Mouse (Mus musculus) large intestine, adult 2 months (tissue): ENCODE data around the gene Rbfox3. TPM values are rescaled to one million over a fixed set of nuclear protein-coding genes. Genes with fewer than 3 reads are reported as not detected.

ENCODE experiments used
- DNase-seq: peaks from one replicate; pipeline ENCODE4 v3.0.0-alpha.2; 2012; ENCODE audit warnings: low read depth, low spot score
- WGBS: fragments of 180-500 bp; shearing (Covaris S2); methylation state at CpG from one replicate; pipeline ENCODE4 v1.1.7; 2018; 5-methylcytosine and 5-hydroxymethylcytosine counted together
- polyA plus RNA-seq: library from polyadenylated mRNA; depleted of rRNA; stranded (reverse); fragments of >200 nt; gene quantifications from 2 replicates; pipeline ENCODE4 v1.2.3, GENCODE M21; 2012

Gene Rbfox3
- polyA plus RNA-seq, 1 experiment: 0.11 TPM

- no peak for DNase-seq
- 9% methylated on average over 23 of the region's 23 CpGs for WGBS
Observed at GRCm38 (mm10) chr11:118906824-118907470, 4.5 kb downstream of the Rbfox3 start.

DNA sequence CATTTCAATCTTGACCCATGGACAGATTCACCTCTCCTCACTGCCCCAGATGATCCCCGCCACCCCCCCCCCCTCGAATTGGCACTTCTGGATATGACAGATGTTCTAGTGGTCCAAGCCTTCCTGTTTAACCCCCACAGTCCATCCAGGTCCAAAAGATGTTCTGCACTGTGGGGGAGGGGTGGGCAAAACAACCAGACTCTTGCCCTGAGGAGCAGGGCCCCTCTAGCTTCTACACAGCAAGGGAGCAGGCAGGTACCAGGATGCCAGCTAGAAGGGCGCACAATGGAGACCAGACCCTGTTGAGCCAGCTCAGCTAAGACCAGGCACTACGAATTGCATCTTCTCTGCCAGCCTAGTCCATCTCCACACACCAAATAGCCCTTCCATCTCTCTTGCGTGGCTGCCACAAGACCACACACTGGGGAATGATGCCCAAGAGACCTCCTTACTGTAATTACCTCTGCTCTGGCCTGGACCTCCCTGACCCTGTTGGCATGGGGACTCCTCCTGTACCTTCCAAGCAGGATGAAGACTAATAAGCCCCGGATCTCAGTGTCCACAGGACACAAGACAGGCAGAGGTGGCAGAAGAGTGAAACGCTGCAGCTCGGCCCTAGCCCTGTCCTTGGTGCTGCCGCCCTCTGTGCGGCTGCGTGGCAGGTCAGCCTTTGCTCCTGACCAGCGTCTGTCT, 5.1 kb downstream of the Rbfox3 start:
- 30% methylated on average over 12 of the region's 12 CpGs for WGBS
- no peak for DNase-seq

DNA sequence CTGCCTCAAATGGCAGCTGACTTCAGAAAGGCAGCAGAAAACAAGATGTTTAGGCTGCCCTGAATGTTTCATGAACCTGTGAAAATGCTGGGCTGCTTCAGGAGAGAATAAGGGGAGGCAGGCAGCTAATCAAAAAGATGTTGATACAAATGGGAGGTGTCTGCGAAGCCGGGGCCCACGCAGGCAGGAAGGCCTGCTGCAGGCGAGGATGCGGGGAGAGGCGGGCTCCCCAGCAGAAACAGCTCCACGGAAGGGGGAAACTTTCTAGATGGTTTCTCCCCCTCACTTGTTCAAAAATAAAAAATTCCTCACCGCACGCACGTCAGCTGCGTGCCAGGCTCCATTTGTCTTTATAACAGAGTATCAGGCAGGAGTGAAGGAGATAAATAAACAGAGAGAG, 5.7 kb downstream of the Rbfox3 start:
- WGBS: 53% methylated on average over 11 of the region's 11 CpGs
- DNase-seq: no peak

DNA sequence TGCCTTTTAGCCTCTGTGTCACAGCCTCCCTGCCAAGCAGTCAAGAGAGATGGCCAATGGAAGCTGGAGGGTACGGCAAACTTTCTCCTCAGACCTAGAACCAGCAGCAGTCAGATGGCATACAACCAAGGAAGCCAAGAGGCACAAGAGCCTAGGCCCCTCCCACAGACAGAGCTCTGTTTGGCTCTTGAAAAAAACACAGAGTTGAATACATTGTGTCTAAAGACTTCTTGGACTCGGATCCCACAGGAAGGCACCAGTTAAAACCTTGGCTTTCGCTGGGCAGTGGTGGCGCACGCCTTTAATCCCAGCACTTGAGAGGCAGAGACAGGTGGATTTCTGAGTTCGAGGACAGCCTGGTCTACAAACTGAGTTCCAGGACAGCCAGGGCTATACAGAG, 7.1 kb downstream of the Rbfox3 start:
- WGBS: 85% methylated on average over 6 of the region's 6 CpGs
- no peak for DNase-seq

GRCm38 (mm10) chr11:118899771-118900545, 11.4 kb downstream of the Rbfox3 start:
- WGBS: 52% methylated on average over 26 of the region's 26 CpGs
- DNase-seq: no peak

GRCm38 (mm10) chr11:118898643-118899042, 12.8 kb downstream of the Rbfox3 start:
- no peak for DNase-seq
- 28% methylated on average over 11 of the region's 11 CpGs for WGBS

GRCm38 (mm10) chr11:118898156-118898555, 13.2 kb downstream of the Rbfox3 start:
- WGBS: 42% methylated on average over 10 of the region's 10 CpGs
- no peak for DNase-seq

DNA sequence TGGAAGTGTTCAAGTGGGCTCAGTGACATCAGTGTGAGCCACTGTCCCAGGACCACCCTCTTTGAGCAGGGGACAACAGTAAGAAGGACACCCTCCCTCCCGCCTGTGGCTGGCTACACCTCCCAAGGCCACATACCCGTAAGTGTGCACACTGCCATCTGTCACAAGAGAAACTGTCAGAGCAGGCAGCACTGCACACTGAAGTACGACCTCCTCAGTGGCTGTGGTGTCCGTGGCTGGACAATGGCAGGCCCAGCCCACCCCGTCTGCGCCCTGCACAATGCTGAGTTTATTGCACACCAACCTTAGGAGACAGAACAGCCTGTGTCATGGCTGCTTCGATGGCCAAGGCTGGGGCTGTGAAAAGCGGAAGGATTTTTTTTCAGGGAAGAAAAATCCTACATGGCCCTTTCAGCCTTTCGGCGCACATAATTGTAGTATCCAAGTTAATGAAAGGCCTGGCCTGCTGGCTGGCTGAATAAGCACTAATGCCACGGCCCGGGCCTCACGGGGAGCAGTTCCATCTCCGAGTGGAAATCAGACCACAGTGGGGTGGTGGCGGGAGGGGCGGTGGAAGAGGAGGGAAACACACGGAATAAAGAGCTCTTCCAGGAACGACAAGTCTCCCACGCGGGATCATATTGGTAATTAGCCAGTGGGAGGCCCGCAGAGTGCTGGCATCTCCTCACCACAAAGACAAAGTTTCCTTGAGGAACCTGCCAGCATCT, 14.1 kb downstream of the Rbfox3 start:
- 68% methylated on average over 21 of the region's 21 CpGs for WGBS
- no peak for DNase-seq

DNA sequence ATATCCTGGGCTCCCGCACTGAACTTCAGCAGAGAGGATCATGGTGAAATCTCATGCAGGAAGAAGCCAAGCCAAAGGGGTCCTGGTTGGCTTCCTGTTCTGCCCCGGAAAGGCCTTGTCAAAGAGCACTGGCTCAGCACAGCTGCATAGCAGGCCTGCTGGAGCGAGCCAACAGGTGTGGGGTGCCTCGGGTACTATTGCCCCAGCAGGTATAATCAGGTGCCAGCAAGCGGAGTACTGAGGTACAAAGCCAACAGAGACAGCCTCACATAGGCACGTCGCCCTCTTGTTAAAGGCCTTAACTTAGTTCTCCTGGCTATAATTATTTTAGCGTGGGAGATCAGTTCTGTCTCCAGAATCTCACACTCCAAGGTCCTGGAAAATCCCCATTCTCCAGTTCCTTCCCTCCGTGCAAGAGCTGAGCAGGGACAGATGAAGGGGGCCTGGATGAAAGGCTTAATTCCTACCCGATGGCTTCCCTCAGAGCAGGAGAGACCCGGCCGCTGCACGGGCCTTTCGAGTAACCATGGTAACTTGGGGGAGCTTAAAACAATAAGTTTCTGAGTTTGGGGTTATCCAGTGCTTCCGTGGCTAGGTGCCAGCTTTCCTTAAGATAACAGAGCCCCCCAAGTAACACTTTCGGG, 15.2 kb downstream of the Rbfox3 start:
- 66% methylated on average over 16 of the region's 16 CpGs for WGBS
- no peak for DNase-seq

DNA sequence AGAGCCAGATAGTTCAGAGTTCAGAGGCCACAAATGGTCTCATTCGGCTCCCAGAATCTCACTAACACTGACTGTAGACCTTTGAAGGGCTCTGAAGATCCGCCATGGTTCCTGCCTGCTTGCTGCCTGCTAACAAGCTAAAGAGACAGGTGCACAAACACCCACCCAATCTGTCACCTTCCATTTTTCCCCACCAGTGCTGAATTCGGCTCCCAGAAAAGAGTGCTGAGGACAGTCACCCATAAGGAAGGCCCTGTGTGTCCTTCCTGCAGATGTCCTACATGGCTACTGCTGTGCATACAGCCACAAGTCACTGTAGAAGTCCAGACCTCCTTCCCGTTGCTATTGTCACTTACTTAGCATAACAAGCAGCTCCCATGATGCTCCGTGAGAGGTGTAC, 16.6 kb downstream of the Rbfox3 start:
- WGBS: 76% methylated on average over 5 of the region's 5 CpGs
- no peak for DNase-seq

GRCm38 (mm10) chr11:118894196-118894595, 17.2 kb downstream of the Rbfox3 start:
- WGBS: 73% methylated on average over 4 of the region's 4 CpGs
- DNase-seq: no peak

GRCm38 (mm10) chr11:118892876-118893275, 18.5 kb downstream of the Rbfox3 start:
- DNase-seq: no peak
- 67% methylated on average over 5 of the region's 5 CpGs for WGBS

- no peak for DNase-seq
- WGBS: 90% methylated on average over 15 of the region's 15 CpGs
Observed at GRCm38 (mm10) chr11:118891516-118891915, 19.9 kb downstream of the Rbfox3 start.

GRCm38 (mm10) chr11:118890992-118891398, 20.4 kb downstream of the Rbfox3 start:
- DNase-seq: no peak
- whole genome bisulfite sequencing: 90% methylated on average over 16 of the region's 16 CpGs

GRCm38 (mm10) chr11:118890474-118890873, 20.9 kb downstream of the Rbfox3 start:
- DNase-seq: no peak
- 50% methylated on average over 5 of the region's 5 CpGs for WGBS

GRCm38 (mm10) chr11:118889500-118889899, 21.9 kb downstream of the Rbfox3 start:
- 35% methylated on average over 4 of the region's 4 CpGs for WGBS
- no peak for DNase-seq

- WGBS: 70% methylated on average over 8 of the region's 8 CpGs
- DNase-seq: no peak
Observed at GRCm38 (mm10) chr11:118888426-118888825, 23.0 kb downstream of the Rbfox3 start.

DNA sequence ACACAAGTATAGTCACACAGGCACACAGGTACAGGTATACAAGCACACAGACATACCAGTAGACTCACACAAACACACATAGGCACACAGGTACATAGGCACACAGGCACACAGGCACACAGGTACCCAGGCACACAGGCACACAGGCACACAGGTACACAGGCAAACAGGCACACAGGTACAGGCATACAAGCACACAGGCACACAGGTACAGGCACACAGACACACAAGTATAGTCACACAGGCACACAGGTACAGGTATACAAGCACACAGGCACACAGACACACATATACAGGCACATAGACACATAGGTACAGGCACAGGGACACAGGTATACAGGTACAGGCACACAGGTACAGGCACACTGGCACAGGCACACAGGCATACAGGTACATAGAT, 24.2 kb downstream of the Rbfox3 start:
- DNase-seq: no peak

DNA sequence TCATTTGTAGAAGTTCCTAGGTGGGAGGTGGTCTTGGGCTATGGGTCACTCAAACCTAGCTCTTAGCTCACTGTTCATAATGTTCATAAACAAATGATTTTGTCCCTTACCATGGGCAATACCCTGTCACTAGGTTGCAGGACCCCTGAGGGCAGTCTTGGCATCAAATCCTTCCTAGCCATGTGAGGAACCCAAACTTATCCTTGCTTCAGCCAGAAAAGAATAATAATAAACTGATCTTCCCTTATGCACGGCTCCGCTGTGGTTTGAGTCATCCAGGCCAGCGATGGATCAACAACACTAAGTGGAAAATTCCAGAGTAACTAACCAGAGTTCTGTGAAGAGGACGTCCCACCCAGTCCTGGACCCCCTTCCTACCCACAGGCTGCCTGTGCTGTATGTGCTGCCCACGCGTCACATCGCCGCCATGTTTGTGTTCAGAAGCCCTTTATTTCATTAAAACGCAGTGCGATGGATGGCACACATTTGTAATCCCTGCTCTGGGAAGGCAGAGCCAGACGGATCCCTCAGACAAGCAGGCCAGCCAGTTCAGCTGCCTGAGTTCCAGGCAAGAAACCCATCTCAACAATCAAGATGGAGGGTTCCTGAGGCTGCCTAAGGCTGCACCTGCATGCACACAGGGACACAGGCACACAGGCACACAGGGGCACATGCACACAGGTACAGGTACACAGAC, 25.0 kb downstream of the Rbfox3 start:
- no peak for DNase-seq
- 88% methylated on average over 11 of the region's 11 CpGs for WGBS
